Mouse (Mus musculus) stomach, embryonic 15.5 days (tissue): ENCODE measurements at regions not wholly inside any gene's neighbourhood (a gene's known extent, or its start where the extent isn't known, plus 50 kb on each side); places are given as distances from the start of the nearest gene placed in this dataset.

ENCODE experiments used
- ATAC-seq: fragments of 200-750 bp; cut with Nextera tagmentation; 2 replicates; pipeline ENCODE4 v1.8.0; 2017; ENCODE audit warnings: low read depth, moderate number of reproducible peaks, moderate TSS enrichment; ENCODE audit not compliant: insufficient read depth, low FRiP score
- H3K27ac ChIP-seq: fragments of 300-500 bp; sonication (generic); 2 replicates; pipeline ENCODE4 v1.5.1; 2015; ENCODE audit warnings: mild to moderate bottlenecking, inconsistent platforms
- H3K27me3 ChIP-seq: fragments of 300-500 bp; sonication (generic); replicated peaks from 2 replicates; pipeline ENCODE4 v1.6.1; 2015; ENCODE audit warnings: inconsistent platforms
- H3K36me3 ChIP-seq: fragments of 300-500 bp; sonication (generic); 2 replicates; pipeline ENCODE4 v1.6.1; 2015; ENCODE audit warnings: inconsistent platforms
- H3K4me1 ChIP-seq: fragments of 300-500 bp; sonication (generic); 2 replicates; pipeline ENCODE4 v1.6.1; 2015; ENCODE audit warnings: inconsistent platforms
- H3K4me2 ChIP-seq: fragments of 300-500 bp; sonication (generic); 2 replicates; pipeline ENCODE4 v1.6.1; 2015; ENCODE audit warnings: mild to moderate bottlenecking, inconsistent platforms
- H3K4me3 ChIP-seq: fragments of 300-500 bp; sonication (generic); replicated peaks from 2 replicates; pipeline ENCODE4 v1.5.1; 2015; ENCODE audit warnings: inconsistent platforms
- H3K9ac ChIP-seq: fragments of 300-500 bp; sonication (generic); 2 replicates; pipeline ENCODE4 v1.6.1; 2015; ENCODE audit warnings: inconsistent platforms
- H3K9me3 ChIP-seq: fragments of 300-500 bp; sonication (generic); 2 replicates; pipeline ENCODE4 v1.6.1; 2016; ENCODE audit warnings: inconsistent platforms
- WGBS: fragments of 180-500 bp; shearing (Covaris S2); methylation state at CpG from one replicate; pipeline ENCODE4 v1.1.7; 2015; 5-methylcytosine and 5-hydroxymethylcytosine counted together

DNA sequence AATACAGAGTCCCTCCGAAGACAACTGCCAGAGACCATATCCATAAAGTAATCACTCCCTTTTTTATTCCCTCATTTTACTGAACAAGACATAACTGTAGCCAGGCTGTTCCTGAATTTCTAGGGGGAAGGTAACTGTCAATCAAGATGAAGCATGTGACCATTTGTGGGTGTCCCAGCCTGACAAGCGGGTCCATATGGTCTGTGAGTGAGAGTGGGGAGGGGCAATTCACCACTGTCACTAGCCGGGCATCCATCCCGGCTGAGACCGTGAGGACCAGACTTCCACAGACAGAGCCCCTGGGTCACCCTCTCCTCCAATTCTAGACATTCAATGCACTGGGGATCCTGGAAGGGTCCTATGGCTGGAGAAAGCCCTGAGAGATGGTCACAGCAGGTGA is 54.6 kb downstream of the Gm11733 start:
- Histone ChIP-seq H3K27ac (no peak overlapping the region), H3K9ac (no peak overlapping the region), H3K4me1 (0 out of 2 replicates have a peak, but pooled peaks cover 9% of the 10 kb centered on the region), H3K4me2 (no peak overlapping the region), H3K4me3 (no peak overlapping the region), H3K36me3 (no peaks in the 10 kb centered on the region), H3K9me3 (no peaks in the 10 kb centered on the region), H3K27me3 (no peaks in the 10 kb centered on the region)
- ATAC-seq: no peak
- WGBS: 63% methylated on average over 5 of the region's 5 CpGs

GRCm38 (mm10) chr11:117540609-117541008 is 56.4 kb downstream of the Gm11733 start:
- no peaks in the 10 kb centered on the region for H3K27me3 ChIP-seq
- no peaks in the 10 kb centered on the region for H3K9me3 ChIP-seq
- H3K27ac ChIP-seq: no peak overlapping the region
- WGBS: 46% methylated on average over 5 of the region's 5 CpGs
- H3K9ac ChIP-seq: no peak overlapping the region
- no peak overlapping the region for H3K4me2 ChIP-seq
- H3K4me3 ChIP-seq: no peak overlapping the region
- 0 out of 2 replicates have a peak, but pooled peaks cover 3% of the 10 kb centered on the region for H3K4me1 ChIP-seq
- no peaks in the 10 kb centered on the region for H3K36me3 ChIP-seq
- ATAC-seq: no peak

GRCm38 (mm10) chr11:117541205-117541884 is 57.2 kb downstream of the Gm11733 start:
- H3K27ac ChIP-seq: no peak overlapping the region
- no peaks in the 10 kb centered on the region for H3K9me3 ChIP-seq
- H3K36me3 ChIP-seq: no peaks in the 10 kb centered on the region
- no peaks in the 10 kb centered on the region for H3K27me3 ChIP-seq
- no peak overlapping the region for H3K4me3 ChIP-seq
- 0 out of 2 replicates have a peak, but pooled peaks cover 3% of the 10 kb centered on the region for H3K4me1 ChIP-seq
- peak; percentile 37; the same call in 1 of the 2 replicates for ATAC-seq
- H3K4me2 ChIP-seq: no peak overlapping the region
- WGBS: 5% methylated on average over 6 of the region's 6 CpGs
- H3K9ac ChIP-seq: no peak overlapping the region

- Histone ChIP-seq H3K27me3 (no peaks in the 10 kb centered on the region), H3K4me3 (no peak overlapping the region), H3K27ac (no peak overlapping the region), H3K9ac (no peak overlapping the region), H3K36me3 (no peaks in the 10 kb centered on the region), H3K4me2 (no peak overlapping the region), H3K9me3 (no peaks in the 10 kb centered on the region), H3K4me1 (0 out of 2 replicates have a peak, but pooled peaks cover 3% of the 10 kb centered on the region)
- no peak for ATAC-seq
- 50% methylated on average over 6 of the region's 6 CpGs for WGBS
Observed at GRCm38 (mm10) chr11:117543191-117543590, 59.0 kb downstream of the Gm11733 start.

- no peaks in the 10 kb centered on the region for H3K36me3 ChIP-seq
- no peak overlapping the region for H3K4me3 ChIP-seq
- 48% methylated on average over 6 of the region's 6 CpGs for WGBS
- H3K4me1 ChIP-seq: 0 out of 2 replicates have a peak, but pooled peaks cover 3% of the 10 kb centered on the region
- H3K27ac ChIP-seq: no peak overlapping the region
- H3K9ac ChIP-seq: no peak overlapping the region
- no peak overlapping the region for H3K4me2 ChIP-seq
- H3K9me3 ChIP-seq: no peaks in the 10 kb centered on the region
- no peak for ATAC-seq
- no peaks in the 10 kb centered on the region for H3K27me3 ChIP-seq
Observed at GRCm38 (mm10) chr11:117544507-117544906, 60.3 kb downstream of the Gm11733 start.

GRCm38 (mm10) chr11:117544926-117545325 is 60.8 kb downstream of the Gm11733 start:
- Histone ChIP-seq H3K9me3 (no peaks in the 10 kb centered on the region), H3K4me1 (0 out of 2 replicates have a peak, but pooled peaks cover 3% of the 10 kb centered on the region), H3K4me3 (no peak overlapping the region), H3K27me3 (no peaks in the 10 kb centered on the region), H3K27ac (no peak overlapping the region), H3K4me2 (no peak overlapping the region), H3K36me3 (no peaks in the 10 kb centered on the region), H3K9ac (no peak overlapping the region)
- 59% methylated on average over 3 of the region's 3 CpGs for WGBS
- ATAC-seq: no peak

- Histone ChIP-seq H3K27ac (no peak overlapping the region), H3K4me3 (no peak overlapping the region), H3K36me3 (no peaks in the 10 kb centered on the region), H3K27me3 (no peaks in the 10 kb centered on the region), H3K4me2 (no peak overlapping the region), H3K9me3 (no peaks in the 10 kb centered on the region), H3K9ac (no peak overlapping the region), H3K4me1 (no peaks in the 10 kb centered on the region)
- WGBS: 94% methylated on average over 5 of the region's 5 CpGs
- ATAC-seq: no peak
Observed at GRCm38 (mm10) chr11:117551926-117552325, 67.8 kb downstream of the Gm11733 start.

DNA sequence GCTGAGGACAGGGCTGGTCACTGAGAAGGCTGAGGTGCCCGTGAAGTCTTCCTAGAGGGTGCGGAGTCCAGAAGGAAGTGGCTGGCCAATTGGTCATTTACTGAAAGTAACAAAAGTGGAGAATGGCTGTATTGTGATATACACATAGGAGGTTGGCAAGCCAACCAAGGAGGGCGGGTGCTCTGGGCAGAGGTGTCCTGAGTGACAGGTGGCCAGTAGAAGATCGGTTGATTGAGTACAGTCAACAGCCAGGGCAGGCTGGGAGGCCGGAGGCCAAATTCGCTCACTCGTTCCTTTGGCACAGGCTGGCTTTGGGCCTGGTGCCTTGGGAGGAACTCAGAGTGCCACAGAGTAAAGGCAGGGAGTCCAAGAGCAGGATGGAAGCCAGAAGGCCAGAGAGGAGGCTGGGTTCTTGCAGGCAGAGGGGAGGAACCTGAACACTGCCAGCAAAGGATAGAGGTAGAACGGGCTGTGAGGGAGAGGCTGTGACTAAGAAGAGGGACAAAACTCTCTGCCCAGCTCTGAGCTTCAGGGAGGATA is 68.3 kb downstream of the Gm11733 start:
- Histone ChIP-seq H3K27ac (no peak overlapping the region), H3K4me3 (no peak overlapping the region), H3K27me3 (no peaks in the 10 kb centered on the region), H3K4me1 (no peaks in the 10 kb centered on the region), H3K4me2 (no peak overlapping the region), H3K9me3 (no peaks in the 10 kb centered on the region), H3K36me3 (no peaks in the 10 kb centered on the region), H3K9ac (no peak overlapping the region)
- WGBS: 89% methylated on average over 8 of the region's 8 CpGs
- no peak for ATAC-seq

GRCm38 (mm10) chr11:117554111-117554510 is 69.9 kb downstream of the Gm11733 start:
- Histone ChIP-seq H3K9ac (no peak overlapping the region), H3K9me3 (no peaks in the 10 kb centered on the region), H3K36me3 (no peaks in the 10 kb centered on the region), H3K27me3 (no peaks in the 10 kb centered on the region), H3K4me3 (no peak overlapping the region), H3K27ac (no peak overlapping the region), H3K4me1 (no peaks in the 10 kb centered on the region), H3K4me2 (no peak overlapping the region)
- no peak for ATAC-seq
- WGBS: 35% methylated on average over 10 of the region's 10 CpGs

DNA sequence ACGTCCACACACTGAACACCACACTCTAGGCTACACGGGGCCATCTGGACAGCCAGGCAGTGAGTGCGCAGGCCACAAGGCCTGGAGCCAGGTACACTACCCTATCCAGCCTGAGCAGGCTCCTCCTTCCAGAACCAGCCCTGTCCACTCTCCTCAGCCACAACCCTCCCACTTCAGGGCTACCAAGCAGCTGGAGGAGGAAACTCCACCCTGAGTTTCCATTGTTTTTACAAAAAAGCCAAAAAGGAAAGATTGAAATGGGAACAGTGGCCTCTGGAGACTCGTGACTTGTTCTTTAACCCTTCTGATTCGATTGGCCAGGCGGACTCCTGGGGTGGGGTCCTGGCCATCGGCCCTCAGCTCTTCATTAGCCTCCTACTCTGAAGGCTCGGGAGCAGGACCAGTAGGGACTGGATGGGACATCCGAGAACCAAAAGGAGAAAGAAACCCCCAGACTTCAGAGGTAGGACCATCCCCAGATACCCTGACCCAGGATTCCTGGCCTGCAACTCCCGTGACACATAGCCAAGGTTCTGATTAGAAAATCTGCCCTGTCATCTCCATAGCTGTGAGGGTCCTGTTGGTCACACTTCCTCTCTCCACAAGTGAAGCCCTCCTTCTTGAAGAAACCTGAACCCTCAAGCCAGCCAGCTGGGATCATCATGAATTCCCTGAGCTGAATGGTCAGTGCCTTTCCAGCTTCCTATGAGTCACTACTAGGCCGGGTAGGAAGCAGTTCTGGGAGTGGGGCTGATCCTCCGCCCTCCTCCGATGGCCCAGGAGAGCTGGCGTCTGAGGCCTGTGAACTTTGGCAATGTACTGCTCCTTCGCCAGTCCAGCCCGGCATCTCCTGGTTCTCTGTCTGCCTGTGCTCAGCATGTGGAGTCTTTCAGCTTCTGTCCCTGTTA is 73.6 kb downstream of the Gm11733 start:
- Histone ChIP-seq H3K9me3 (no peaks in the 10 kb centered on the region), H3K27me3 (no peaks in the 10 kb centered on the region), H3K36me3 (no peaks in the 10 kb centered on the region), H3K9ac (no peak overlapping the region), H3K4me3 (no peak overlapping the region), H3K4me2 (no peak overlapping the region), H3K4me1 (no peaks in the 10 kb centered on the region), H3K27ac (no peak overlapping the region)
- no peak for ATAC-seq
- 79% methylated on average over 16 of the region's 16 CpGs for WGBS

DNA sequence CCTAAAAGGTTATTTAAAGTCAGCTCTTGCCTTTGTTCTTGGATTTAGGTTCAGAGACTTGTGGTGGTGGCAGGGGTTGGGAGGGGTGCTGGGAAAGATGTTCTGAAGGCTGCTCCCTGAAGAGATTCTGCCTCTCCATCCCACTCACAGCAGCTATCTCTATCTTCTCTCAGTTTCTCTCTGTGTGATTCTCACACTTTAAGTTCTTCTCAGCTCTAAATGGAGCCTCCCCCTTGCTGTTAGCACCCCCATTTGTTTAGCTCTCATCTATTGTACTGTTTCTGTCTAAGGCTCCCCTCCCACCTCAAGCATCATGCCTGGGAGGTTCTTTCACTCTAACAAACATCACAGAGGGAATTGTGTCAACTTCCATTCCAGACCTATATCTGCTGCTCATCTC is 75.7 kb downstream of the Gm11733 start:
- Histone ChIP-seq H3K4me1 (no peaks in the 10 kb centered on the region), H3K4me3 (no peak overlapping the region), H3K27me3 (no peaks in the 10 kb centered on the region), H3K9ac (no peak overlapping the region), H3K4me2 (no peak overlapping the region), H3K9me3 (no peaks in the 10 kb centered on the region), H3K36me3 (no peaks in the 10 kb centered on the region), H3K27ac (no peak overlapping the region)
- ATAC-seq: no peak
